Mouse (Mus musculus): ENCODE measurements around the gene Ablim2. TPM values are rescaled to one million over a fixed set of nuclear protein-coding genes. Genes with fewer than 3 reads are reported as not detected.

Ablim2 gene
- polyA plus RNA-seq, 2 experiments, result 1.8 to 3.8 TPM

DNA sequence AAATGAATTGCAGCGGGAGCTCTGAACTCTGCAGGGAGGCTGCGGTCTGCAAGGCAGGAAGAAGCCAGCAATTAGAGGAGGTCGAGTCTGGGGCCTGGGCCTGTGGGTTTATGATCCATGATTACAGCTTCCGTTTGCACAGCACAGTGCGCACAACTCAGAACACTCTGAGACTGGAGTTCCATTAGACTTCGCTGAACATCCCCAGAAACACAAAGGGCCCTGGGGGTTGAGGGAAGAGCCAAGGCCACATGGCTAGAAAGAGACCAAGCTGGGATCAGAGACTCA lies 16.4 kb downstream of the Ablim2 start:
- peak; percentile 44 for DNase-seq (ENCODE audit: low spot score)
- no peak overlapping the region for H3K4me2 ChIP-seq (replicated peaks; ENCODE audit: low read depth, low read length, severe bottlenecking)

DNA sequence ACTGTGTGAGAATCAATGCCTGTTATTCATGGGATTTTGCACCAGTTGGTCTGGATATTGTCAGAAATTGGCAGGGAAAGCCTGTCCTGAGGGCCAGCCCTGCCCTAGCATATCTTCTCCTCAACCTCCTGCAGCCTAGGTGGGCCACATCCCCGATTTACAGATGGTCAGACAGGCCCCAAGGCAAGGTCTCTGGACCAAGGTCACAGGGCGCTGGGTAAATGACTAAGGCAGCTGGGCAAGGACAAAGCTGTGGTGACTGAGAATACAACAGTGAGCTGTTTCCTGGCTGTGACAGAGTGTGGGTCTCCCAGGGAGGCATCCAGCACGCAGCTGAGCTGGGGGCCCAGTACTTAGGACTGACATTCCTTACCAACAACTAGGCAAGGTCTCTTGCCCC lies 23.4 kb downstream of the Ablim2 start:
- no peak overlapping the region for H3K4me3 ChIP-seq (replicated peaks; ENCODE audit: low read length)
- ATAC-seq (ENCODE audit: low FRiP score, low read depth), result no peak
- no peak overlapping the region for H3K27ac ChIP-seq (replicated peaks; ENCODE audit: low read depth, low read length)
- no peak for DNase-seq (ENCODE audit: low spot score)
- 63% methylated on average over 3 of the region's 3 CpGs for WGBS
- no peak overlapping the region for H3K9ac ChIP-seq (ENCODE audit: low read depth, low read length, severe bottlenecking)
- H3K4me1 ChIP-seq (ENCODE audit: control insufficient read depth, insufficient read depth, low read length), result no peaks in the 10 kb centered on the region
- no peaks in the 10 kb centered on the region for H3K9me3 ChIP-seq (ENCODE audit: control insufficient read depth, low read length)
- H3K4me2 ChIP-seq (replicated peaks; ENCODE audit: low read depth, low read length, severe bottlenecking), result no peak overlapping the region
- no peaks in the 10 kb centered on the region for H3K36me3 ChIP-seq (ENCODE audit: control insufficient read depth, insufficient read depth, low read length)
- H3K27me3 ChIP-seq (ENCODE audit: control insufficient read depth, insufficient read depth, low read length), result no peaks in the 10 kb centered on the region
- no peak for TF ChIP-seq POLR2A (IDR thresholded peaks at IDR 0.05; ENCODE audit: borderline replicate concordance, extremely low read depth, insufficient read depth, insufficient read length)

More for the DNA sequence above, 16.4 kb downstream of the Ablim2 start:
- no peaks in the 10 kb centered on the region for H3K27me3 ChIP-seq (ENCODE audit: control insufficient read depth, insufficient read depth, low read length)
- H3K9me3 ChIP-seq (ENCODE audit: control insufficient read depth, low read length), result no peaks in the 10 kb centered on the region
- WGBS, result 6% methylated on average over 6 of the region's 6 CpGs
- H3K36me3 ChIP-seq (ENCODE audit: control insufficient read depth, insufficient read depth, low read length), result no peaks in the 10 kb centered on the region
- H3K4me1 ChIP-seq (ENCODE audit: control insufficient read depth, insufficient read depth, low read length), result peaks cover 18% of the 10 kb centered on the region
- ATAC-seq (ENCODE audit: low FRiP score, low read depth), result peak; percentile 53; the same call in 1 of the 2 replicates
- TF ChIP-seq POLR2A (IDR thresholded peaks at IDR 0.05; ENCODE audit: borderline replicate concordance, extremely low read depth, insufficient read depth, insufficient read length), result no peak
- H3K27ac ChIP-seq (replicated peaks; ENCODE audit: low read depth, low read length), result no peak overlapping the region
- no peak overlapping the region for H3K4me3 ChIP-seq (replicated peaks; ENCODE audit: low read length)
- H3K9ac ChIP-seq (ENCODE audit: low read depth, low read length, severe bottlenecking), result no peak overlapping the region

DNA sequence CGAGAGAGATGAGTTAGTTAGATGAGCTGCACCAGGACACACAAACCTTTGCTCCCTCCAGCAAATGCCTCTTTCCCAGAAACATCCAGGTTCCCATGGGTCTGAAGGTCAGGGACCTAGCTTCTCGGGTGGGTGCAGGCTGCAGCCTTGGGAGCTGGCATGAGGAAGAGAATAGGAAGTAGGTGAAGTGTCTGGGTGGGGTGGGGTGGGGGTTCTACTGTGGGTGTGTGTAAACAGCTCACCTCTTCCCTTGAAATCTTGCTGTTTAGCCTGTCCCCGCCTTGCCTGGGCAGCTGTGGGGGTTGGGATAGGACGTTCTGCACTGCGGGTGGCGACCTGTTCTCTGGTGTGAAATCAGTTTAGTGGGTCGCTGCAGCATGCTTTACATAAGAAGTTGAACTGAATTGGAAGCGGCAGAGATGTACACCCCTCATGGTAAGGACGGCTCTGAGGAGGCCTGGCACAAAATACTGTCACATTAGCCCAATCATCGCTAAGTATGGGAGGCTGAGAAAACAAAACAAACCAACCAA lies 25.0 kb downstream of the Ablim2 start:
- Histone ChIP-seq H3K9me3 (ENCODE audit: control insufficient read depth, low read length) (no peaks in the 10 kb centered on the region), H3K4me2 (replicated peaks; ENCODE audit: low read depth, low read length, severe bottlenecking) (no peak overlapping the region), H3K36me3 (ENCODE audit: control insufficient read depth, insufficient read depth, low read length) (no peaks in the 10 kb centered on the region), H3K27ac (replicated peaks; ENCODE audit: low read depth, low read length) (no peak overlapping the region), H3K4me3 (replicated peaks; ENCODE audit: low read length) (no peak overlapping the region), H3K9ac (ENCODE audit: low read depth, low read length, severe bottlenecking) (no peak overlapping the region), H3K27me3 (ENCODE audit: control insufficient read depth, insufficient read depth, low read length) (no peaks in the 10 kb centered on the region), H3K4me1 (ENCODE audit: control insufficient read depth, insufficient read depth, low read length) (no peaks in the 10 kb centered on the region)
- no peak for ATAC-seq (ENCODE audit: low FRiP score, low read depth)
- no peak for TF ChIP-seq POLR2A (IDR thresholded peaks at IDR 0.05; ENCODE audit: borderline replicate concordance, extremely low read depth, insufficient read depth, insufficient read length)
- WGBS, result 52% methylated on average over 10 of the region's 10 CpGs
- no peak for DNase-seq (ENCODE audit: low spot score)

DNA sequence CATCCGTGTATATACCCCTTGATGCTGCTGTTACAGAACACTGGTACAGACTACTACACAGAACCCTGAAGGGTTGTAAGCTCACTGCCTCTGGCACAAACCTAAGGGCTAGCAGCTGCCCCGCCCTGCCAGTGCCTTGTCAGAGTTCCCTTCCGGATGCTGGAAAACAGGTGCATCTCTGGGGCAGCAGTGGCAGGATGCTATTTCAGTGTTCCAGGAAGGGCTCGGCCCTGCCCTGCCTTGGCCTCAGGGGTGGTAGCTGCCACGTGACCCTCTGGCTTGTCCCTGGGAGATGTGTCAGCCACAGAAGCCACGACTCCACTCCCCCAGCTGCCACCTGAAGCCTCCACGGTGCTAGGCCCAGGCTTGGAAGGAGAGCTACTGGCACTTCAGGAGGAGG lies 28.2 kb downstream of the Ablim2 start:
- Histone ChIP-seq H3K4me2 (replicated peaks; ENCODE audit: low read depth, low read length, severe bottlenecking) (no peak overlapping the region), H3K4me1 (ENCODE audit: control insufficient read depth, insufficient read depth, low read length) (no peaks in the 10 kb centered on the region), H3K27ac (replicated peaks; ENCODE audit: low read depth, low read length) (no peak overlapping the region), H3K27me3 (ENCODE audit: control insufficient read depth, insufficient read depth, low read length) (no peaks in the 10 kb centered on the region), H3K9ac (ENCODE audit: low read depth, low read length, severe bottlenecking) (no peak overlapping the region), H3K4me3 (replicated peaks; ENCODE audit: low read length) (no peak overlapping the region), H3K36me3 (ENCODE audit: control insufficient read depth, insufficient read depth, low read length) (no peaks in the 10 kb centered on the region), H3K9me3 (ENCODE audit: control insufficient read depth, low read length) (no peaks in the 10 kb centered on the region)
- DNase-seq (ENCODE audit: low spot score), result no peak
- TF ChIP-seq POLR2A (IDR thresholded peaks at IDR 0.05; ENCODE audit: borderline replicate concordance, extremely low read depth, insufficient read depth, insufficient read length), result no peak
- 62% methylated on average over 7 of the region's 7 CpGs for WGBS
- ATAC-seq (ENCODE audit: low FRiP score, low read depth), result no peak

DNA sequence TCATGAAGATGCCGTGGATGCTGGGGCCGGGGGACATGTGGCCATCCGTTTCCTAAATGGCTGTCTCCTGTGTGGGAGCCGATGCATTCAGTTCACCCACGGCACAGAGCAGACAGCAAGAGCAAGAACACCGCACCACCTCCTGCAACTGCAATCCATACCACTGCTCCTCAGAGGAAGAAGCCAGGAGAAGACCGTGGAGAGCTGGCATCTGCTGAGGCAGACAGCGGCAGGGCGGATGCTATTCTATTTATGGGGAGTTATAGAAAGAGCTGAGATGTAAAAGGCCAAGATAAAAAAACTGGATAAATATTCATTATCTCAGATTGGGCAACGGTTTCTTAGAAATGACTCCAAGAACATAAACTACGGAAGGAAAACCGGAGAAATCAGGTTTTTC lies 30.2 kb downstream of the Ablim2 start:
- H3K27ac ChIP-seq (replicated peaks; ENCODE audit: low read depth, low read length), result no peak overlapping the region
- no peaks in the 10 kb centered on the region for H3K4me1 ChIP-seq (ENCODE audit: control insufficient read depth, insufficient read depth, low read length)
- WGBS, result 90% methylated on average over 12 of the region's 12 CpGs
- no peak overlapping the region for H3K9ac ChIP-seq (ENCODE audit: low read depth, low read length, severe bottlenecking)
- no peak overlapping the region for H3K4me3 ChIP-seq (replicated peaks; ENCODE audit: low read length)
- DNase-seq (ENCODE audit: low spot score), result no peak
- H3K4me2 ChIP-seq (replicated peaks; ENCODE audit: low read depth, low read length, severe bottlenecking), result no peak overlapping the region
- H3K9me3 ChIP-seq (ENCODE audit: control insufficient read depth, low read length), result no peaks in the 10 kb centered on the region
- no peaks in the 10 kb centered on the region for H3K27me3 ChIP-seq (ENCODE audit: control insufficient read depth, insufficient read depth, low read length)
- no peaks in the 10 kb centered on the region for H3K36me3 ChIP-seq (ENCODE audit: control insufficient read depth, insufficient read depth, low read length)
- ATAC-seq (ENCODE audit: low FRiP score, low read depth), result no peak
- TF ChIP-seq POLR2A (IDR thresholded peaks at IDR 0.05; ENCODE audit: borderline replicate concordance, extremely low read depth, insufficient read depth, insufficient read length), result no peak

DNA sequence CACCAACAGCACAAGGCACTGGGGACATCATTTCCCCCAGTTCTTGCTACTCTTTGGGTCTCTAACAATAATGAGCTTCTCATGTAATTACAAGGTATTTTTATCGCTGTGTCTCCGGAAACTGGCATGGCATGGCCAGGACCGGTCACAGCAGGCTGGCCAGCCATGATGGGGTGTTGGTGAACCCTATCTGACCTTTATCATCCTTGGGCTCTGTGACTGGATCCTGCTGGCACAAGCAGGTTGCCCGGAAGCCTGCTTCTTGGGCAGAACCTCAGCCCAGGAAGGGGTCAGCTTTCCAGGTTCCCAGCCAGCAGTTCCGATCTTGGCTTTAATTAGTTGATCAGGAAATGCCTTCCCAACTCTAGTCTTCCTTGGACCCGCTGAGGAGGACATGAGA lies 31.0 kb downstream of the Ablim2 start:
- 70% methylated on average over 6 of the region's 6 CpGs for WGBS
- no peak for ATAC-seq (ENCODE audit: low FRiP score, low read depth)
- Histone ChIP-seq H3K27ac (replicated peaks; ENCODE audit: low read depth, low read length) (no peak overlapping the region), H3K27me3 (ENCODE audit: control insufficient read depth, insufficient read depth, low read length) (no peaks in the 10 kb centered on the region), H3K4me2 (replicated peaks; ENCODE audit: low read depth, low read length, severe bottlenecking) (no peak overlapping the region), H3K36me3 (ENCODE audit: control insufficient read depth, insufficient read depth, low read length) (no peaks in the 10 kb centered on the region), H3K9me3 (ENCODE audit: control insufficient read depth, low read length) (no peaks in the 10 kb centered on the region), H3K4me3 (replicated peaks; ENCODE audit: low read length) (no peak overlapping the region), H3K4me1 (ENCODE audit: control insufficient read depth, insufficient read depth, low read length) (no peaks in the 10 kb centered on the region), H3K9ac (ENCODE audit: low read depth, low read length, severe bottlenecking) (no peak overlapping the region)
- DNase-seq (ENCODE audit: low spot score), result no peak
- TF ChIP-seq POLR2A (IDR thresholded peaks at IDR 0.05; ENCODE audit: borderline replicate concordance, extremely low read depth, insufficient read depth, insufficient read length), result no peak
